Mouse (Mus musculus): ENCODE results near the gene Slc9a9. TPM values are rescaled to one million over a fixed set of nuclear protein-coding genes. Genes with fewer than 3 reads are reported as not detected.

The Slc9a9 gene
- total and polyA plus RNA-seq, 2 experiments from 2014 or later: 6.0 to 6.7 TPM

- Histone ChIP-seq H3K4me3 (ENCODE audit: low read depth, low read length) (no peak overlapping the region), H3K27me3 (ENCODE audit: insufficient read depth, low read length) (no peaks in the 10 kb centered on the region), H3K9me3 (ENCODE audit: low read length) (no peaks in the 10 kb centered on the region), H3K4me2 (ENCODE audit: low read depth, low read length, poor library complexity, severe bottlenecking) (peak overlapping the region; percentile 2; the same call in 1 of the 2 replicates), H3K27ac (ENCODE audit: low read depth, low read length) (no peak overlapping the region), H3K4me1 (ENCODE audit: insufficient read depth, low read length) (peaks cover 9% of the 10 kb centered on the region; the same call in 1 of the 2 replicates), H3K9ac (replicated peaks; ENCODE audit: low read length, poor library complexity, severe bottlenecking) (no peak overlapping the region), H3K36me3 (ENCODE audit: insufficient read depth, low read length) (no peaks in the 10 kb centered on the region)
- ATAC-seq (ENCODE audit: low FRiP score): 0 out of 2 replicates have a peak, but pooled peaks have one; percentile 48
- 30% methylated on average over 12 of the region's 12 CpGs for WGBS
- TF ChIP-seq CTCF (IDR thresholded peaks at IDR 0.05): no peak
- peak; percentile 44 for DNase-seq (ENCODE audit: low spot score)
These were observed 406.1 kb downstream of the Slc9a9 start for GRCm38 (mm10) chr9:95075856-95076255.

GRCm38 (mm10) chr9:95077938-95078337 is 408.2 kb downstream of the Slc9a9 start:
- H3K36me3 ChIP-seq (ENCODE audit: insufficient read depth, low read length): no peaks in the 10 kb centered on the region
- no peaks in the 10 kb centered on the region for H3K27me3 ChIP-seq (ENCODE audit: insufficient read depth, low read length)
- H3K9me3 ChIP-seq (ENCODE audit: low read length): no peaks in the 10 kb centered on the region
- ATAC-seq (ENCODE audit: low FRiP score): no peak
- H3K4me1 ChIP-seq (ENCODE audit: insufficient read depth, low read length): 0 out of 2 replicates have a peak, but pooled peaks cover 3% of the 10 kb centered on the region
- no peak overlapping the region for H3K4me3 ChIP-seq (ENCODE audit: low read depth, low read length)
- TF ChIP-seq CTCF (IDR thresholded peaks at IDR 0.05): no peak
- no peak overlapping the region for H3K9ac ChIP-seq (replicated peaks; ENCODE audit: low read length, poor library complexity, severe bottlenecking)
- H3K27ac ChIP-seq (ENCODE audit: low read depth, low read length): no peak overlapping the region
- DNase-seq (ENCODE audit: low spot score): no peak
- no peak overlapping the region for H3K4me2 ChIP-seq (ENCODE audit: low read depth, low read length, poor library complexity, severe bottlenecking)
- 91% methylated on average over 5 of the region's 5 CpGs for WGBS

- no peaks in the 10 kb centered on the region for H3K4me1 ChIP-seq (ENCODE audit: insufficient read depth, low read length)
- no peak overlapping the region for H3K9ac ChIP-seq (replicated peaks; ENCODE audit: low read length, poor library complexity, severe bottlenecking)
- TF ChIP-seq CTCF (IDR thresholded peaks at IDR 0.05): no peak
- no peaks in the 10 kb centered on the region for H3K9me3 ChIP-seq (ENCODE audit: low read length)
- no peaks in the 10 kb centered on the region for H3K36me3 ChIP-seq (ENCODE audit: insufficient read depth, low read length)
- no peak overlapping the region for H3K4me2 ChIP-seq (ENCODE audit: low read depth, low read length, poor library complexity, severe bottlenecking)
- no peak overlapping the region for H3K27ac ChIP-seq (ENCODE audit: low read depth, low read length)
- H3K4me3 ChIP-seq (ENCODE audit: low read depth, low read length): no peak overlapping the region
- ATAC-seq (ENCODE audit: low FRiP score): no peak
- WGBS: 64% methylated on average over 3 of the region's 3 CpGs
- H3K27me3 ChIP-seq (ENCODE audit: insufficient read depth, low read length): no peaks in the 10 kb centered on the region
- DNase-seq (ENCODE audit: low spot score): no peak
These were observed 408.9 kb downstream of the Slc9a9 start for GRCm38 (mm10) chr9:95078626-95079025.

GRCm38 (mm10) chr9:95079951-95080350 is 410.2 kb downstream of the Slc9a9 start:
- DNase-seq (ENCODE audit: low spot score): no peak
- H3K9me3 ChIP-seq (ENCODE audit: low read length): no peaks in the 10 kb centered on the region
- H3K36me3 ChIP-seq (ENCODE audit: insufficient read depth, low read length): no peaks in the 10 kb centered on the region
- ATAC-seq (ENCODE audit: low FRiP score): no peak
- H3K4me2 ChIP-seq (ENCODE audit: low read depth, low read length, poor library complexity, severe bottlenecking): no peak overlapping the region
- no peak for TF ChIP-seq CTCF (IDR thresholded peaks at IDR 0.05)
- no peaks in the 10 kb centered on the region for H3K4me1 ChIP-seq (ENCODE audit: insufficient read depth, low read length)
- no peak overlapping the region for H3K4me3 ChIP-seq (ENCODE audit: low read depth, low read length)
- no peak overlapping the region for H3K27ac ChIP-seq (ENCODE audit: low read depth, low read length)
- H3K27me3 ChIP-seq (ENCODE audit: insufficient read depth, low read length): no peaks in the 10 kb centered on the region
- H3K9ac ChIP-seq (replicated peaks; ENCODE audit: low read length, poor library complexity, severe bottlenecking): no peak overlapping the region

GRCm38 (mm10) chr9:95086109-95086821 is 416.6 kb downstream of the Slc9a9 start:
- Histone ChIP-seq H3K4me1 (ENCODE audit: insufficient read depth, low read length) (peaks cover 4% of the 10 kb centered on the region; the same call in 1 of the 2 replicates), H3K36me3 (ENCODE audit: insufficient read depth, low read length) (no peaks in the 10 kb centered on the region), H3K9me3 (ENCODE audit: low read length) (no peaks in the 10 kb centered on the region), H3K9ac (replicated peaks; ENCODE audit: low read length, poor library complexity, severe bottlenecking) (no peak overlapping the region), H3K4me3 (ENCODE audit: low read depth, low read length) (no peak overlapping the region), H3K4me2 (ENCODE audit: low read depth, low read length, poor library complexity, severe bottlenecking) (no peak overlapping the region), H3K27ac (ENCODE audit: low read depth, low read length) (no peak overlapping the region), H3K27me3 (ENCODE audit: insufficient read depth, low read length) (no peaks in the 10 kb centered on the region)
- no peak for TF ChIP-seq CTCF (IDR thresholded peaks at IDR 0.05)
- 22% methylated on average over 8 of the region's 8 CpGs for WGBS
- ATAC-seq (ENCODE audit: low FRiP score) (no peak), DNase-seq (ENCODE audit: low spot score) (no peak)

- H3K4me1 ChIP-seq (ENCODE audit: insufficient read depth, low read length): peaks cover 4% of the 10 kb centered on the region; the same call in 1 of the 2 replicates
- H3K4me2 ChIP-seq (ENCODE audit: low read depth, low read length, poor library complexity, severe bottlenecking): no peak overlapping the region
- no peak overlapping the region for H3K4me3 ChIP-seq (ENCODE audit: low read depth, low read length)
- no peak overlapping the region for H3K27ac ChIP-seq (ENCODE audit: low read depth, low read length)
- H3K9ac ChIP-seq (replicated peaks; ENCODE audit: low read length, poor library complexity, severe bottlenecking): no peak overlapping the region
- TF ChIP-seq CTCF (IDR thresholded peaks at IDR 0.05): no peak
- no peaks in the 10 kb centered on the region for H3K36me3 ChIP-seq (ENCODE audit: insufficient read depth, low read length)
- ATAC-seq (ENCODE audit: low FRiP score) (no peak), DNase-seq (ENCODE audit: low spot score) (no peak)
- H3K27me3 ChIP-seq (ENCODE audit: insufficient read depth, low read length): no peaks in the 10 kb centered on the region
- H3K9me3 ChIP-seq (ENCODE audit: low read length): no peaks in the 10 kb centered on the region
- 93% methylated on average over 4 of the region's 4 CpGs for WGBS
These were observed 418.5 kb downstream of the Slc9a9 start for GRCm38 (mm10) chr9:95088221-95088620.
